Mouse (Mus musculus) thymus, adult 2 months (tissue): ENCODE results near the gene Gm7030.
"Not testable (repeated sequence)": the region's sequence is repeated elsewhere in the genome, so short reads cannot be mapped to it uniquely, and the experiment has no call there.

Experiments
- CTCF ChIP-seq: fragments of 200-500 bp; IDR thresholded peaks from 2 replicates; pipeline ENCODE4 v1.5.1; 2012; ENCODE audit warnings: mild to moderate bottlenecking, control low read depth, low read length, moderate library complexity, borderline replicate concordance; ENCODE audit not compliant: control insufficient read depth, poor library complexity, insufficient read depth; ENCODE audit errors: extremely low read depth
- POLR2A ChIP-seq: fragments of 200-500 bp; IDR thresholded peaks from 2 replicates; pipeline ENCODE4 v1.6.1; 2012; ENCODE audit warnings: mild to moderate bottlenecking, low read length, control low read depth, moderate library complexity; ENCODE audit not compliant: control insufficient read depth, poor library complexity, insufficient read depth; ENCODE audit errors: extremely low read depth

GRCm38 (mm10) chr17:36135421-36136231 lies 6.4 kb upstream of the Gm7030 start:
- TF ChIP-seq POLR2A, CTCF: not testable (repeated sequence)
